Mouse (Mus musculus): ENCODE measurements around the gene Anapc2. TPM values are rescaled to one million over a fixed set of nuclear protein-coding genes. Genes with fewer than 3 reads are reported as not detected.

Gene Anapc2
- polyA plus RNA-seq, 1 experiment from 2014 or later, result 40.5 TPM

DNA sequence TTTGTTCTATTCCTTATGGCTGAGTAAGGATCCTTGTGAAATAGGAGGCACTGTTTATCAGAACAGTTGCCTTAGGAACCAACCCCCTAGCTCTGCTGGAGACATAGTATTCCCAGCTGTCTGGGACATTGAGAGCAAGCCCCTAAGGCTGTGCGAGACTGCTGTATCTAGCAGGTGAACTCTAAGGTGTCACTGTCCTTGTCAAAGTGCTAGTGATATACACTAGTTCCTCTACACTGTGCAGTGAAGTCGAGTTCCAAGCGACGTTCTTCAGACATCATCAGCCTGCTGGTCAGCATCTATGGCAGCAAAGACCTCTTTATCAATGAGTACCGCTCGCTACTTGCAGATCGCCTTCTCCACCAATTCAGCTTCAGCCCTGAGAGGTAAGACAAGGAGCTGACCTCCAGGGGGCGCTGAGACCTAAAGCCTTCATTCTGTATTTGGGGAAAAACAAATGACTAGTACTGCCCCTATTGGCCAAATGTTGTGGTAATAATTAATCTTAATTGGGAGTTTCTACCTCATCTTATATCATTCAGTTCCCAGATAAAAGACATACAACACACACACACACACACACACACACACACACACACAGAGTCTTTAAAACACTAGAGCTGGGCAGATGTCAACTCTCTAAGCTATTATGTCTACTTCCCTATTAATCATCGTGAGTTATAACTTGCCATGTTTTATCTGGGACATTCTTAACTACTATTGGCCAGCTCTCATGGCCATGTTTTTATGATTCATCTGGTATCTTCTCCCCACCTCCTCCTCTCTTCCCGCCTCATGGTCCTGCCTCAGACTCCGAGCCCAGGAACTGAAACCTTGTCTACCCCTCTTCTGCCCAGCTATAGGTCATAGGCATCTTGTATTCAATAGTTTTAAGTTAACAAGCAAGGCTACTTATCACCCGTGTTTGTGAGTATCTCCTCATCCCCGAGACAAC is 6.9 kb downstream of the Anapc2 start:
- no peak overlapping the region for H3K9ac ChIP-seq (ENCODE audit: low read depth, low read length)
- no peak overlapping the region for H3K4me2 ChIP-seq (ENCODE audit: low read depth, low read length)
- H3K9me3 ChIP-seq (replicated peaks; ENCODE audit: control insufficient read depth, low read length), result no peaks in the 10 kb centered on the region
- H3K27me3 ChIP-seq (ENCODE audit: control insufficient read depth, insufficient read depth, low read depth, low read length), result no peaks in the 10 kb centered on the region
- no peaks in the 10 kb centered on the region for H3K4me1 ChIP-seq (ENCODE audit: control insufficient read depth, low read depth, low read length)
- H3K36me3 ChIP-seq (ENCODE audit: control insufficient read depth, insufficient read depth), result peaks cover 38% of the 10 kb centered on the region
- WGBS (ENCODE audit: insufficient replicate concordance), result 54% methylated on average over 13 of the region's 13 CpGs
- no peak overlapping the region for H3K4me3 ChIP-seq (ENCODE audit: low read depth, low read length)
- no peak overlapping the region for H3K27ac ChIP-seq (ENCODE audit: low read length)
- 0 out of 2 replicates have a peak, but pooled peaks have one; percentile 30 for ATAC-seq (ENCODE audit: low read depth)

GRCm38 (mm10) chr2:25285551-25285950 is 13.3 kb downstream of the Anapc2 start:
- no peak overlapping the region for H3K4me2 ChIP-seq (ENCODE audit: low read depth, low read length)
- peaks cover 6% of the 10 kb centered on the region; the same call in 1 of the 2 replicates for H3K4me1 ChIP-seq (ENCODE audit: control insufficient read depth, low read depth, low read length)
- H3K9ac ChIP-seq (ENCODE audit: low read depth, low read length), result no peak overlapping the region
- H3K9me3 ChIP-seq (replicated peaks; ENCODE audit: control insufficient read depth, low read length), result no peaks in the 10 kb centered on the region
- H3K27me3 ChIP-seq (ENCODE audit: control insufficient read depth, insufficient read depth, low read depth, low read length), result peaks cover 25% of the 10 kb centered on the region
- no peak for ATAC-seq (ENCODE audit: low read depth)
- H3K4me3 ChIP-seq (ENCODE audit: low read depth, low read length), result no peak overlapping the region
- peaks cover 17% of the 10 kb centered on the region for H3K36me3 ChIP-seq (ENCODE audit: control insufficient read depth, insufficient read depth)
- WGBS (ENCODE audit: insufficient replicate concordance), result 83% methylated on average over 2 of the region's 2 CpGs
- H3K27ac ChIP-seq (ENCODE audit: low read length), result no peak overlapping the region

DNA sequence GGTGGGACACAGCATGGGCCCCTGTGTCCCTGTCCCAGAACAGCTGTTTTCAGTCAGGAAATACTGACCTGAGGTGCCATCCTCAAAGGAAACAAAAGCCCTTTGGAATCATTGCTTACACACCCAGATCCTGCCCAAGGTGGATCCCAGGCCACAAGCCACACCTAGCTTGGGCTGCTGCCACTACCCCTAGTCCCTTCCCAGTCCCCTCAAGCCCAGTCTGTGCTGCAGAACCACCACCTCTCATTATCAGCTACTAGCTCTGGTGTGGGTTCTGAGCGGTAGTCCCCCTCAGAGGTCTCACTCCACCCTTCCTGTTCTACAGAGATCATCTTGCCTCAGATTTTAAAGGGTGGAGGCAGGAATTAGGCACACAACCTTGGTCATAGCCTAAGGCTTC is 14.0 kb downstream of the Anapc2 start:
- 21% methylated on average over 1 of the region's 1 CpGs for WGBS (ENCODE audit: insufficient replicate concordance)
- Histone ChIP-seq H3K27ac (ENCODE audit: low read length) (no peak overlapping the region), H3K4me2 (ENCODE audit: low read depth, low read length) (no peak overlapping the region)

GRCm38 (mm10) chr2:25286837-25287636 is 14.8 kb downstream of the Anapc2 start:
- Histone ChIP-seq H3K27ac (ENCODE audit: low read length) (no peak overlapping the region), H3K27me3 (ENCODE audit: control insufficient read depth, insufficient read depth, low read depth, low read length) (peaks cover 40% of the 10 kb centered on the region), H3K9me3 (replicated peaks; ENCODE audit: control insufficient read depth, low read length) (no peaks in the 10 kb centered on the region), H3K36me3 (ENCODE audit: control insufficient read depth, insufficient read depth) (peaks cover 13% of the 10 kb centered on the region), H3K4me2 (ENCODE audit: low read depth, low read length) (no peak overlapping the region), H3K4me3 (ENCODE audit: low read depth, low read length) (no peak overlapping the region), H3K4me1 (ENCODE audit: control insufficient read depth, low read depth, low read length) (peaks cover 7% of the 10 kb centered on the region), H3K9ac (ENCODE audit: low read depth, low read length) (no peak overlapping the region)
- peak; percentile 53 for ATAC-seq (ENCODE audit: low read depth)
- WGBS (ENCODE audit: insufficient replicate concordance), result 23% methylated on average over 7 of the region's 7 CpGs

More for the DNA sequence above, 14.0 kb downstream of the Anapc2 start:
- peaks cover 13% of the 10 kb centered on the region for H3K36me3 ChIP-seq (ENCODE audit: control insufficient read depth, insufficient read depth)
- no peak overlapping the region for H3K9ac ChIP-seq (ENCODE audit: low read depth, low read length)
- peaks cover 33% of the 10 kb centered on the region for H3K27me3 ChIP-seq (ENCODE audit: control insufficient read depth, insufficient read depth, low read depth, low read length)
- H3K4me3 ChIP-seq (ENCODE audit: low read depth, low read length), result no peak overlapping the region
- no peaks in the 10 kb centered on the region for H3K9me3 ChIP-seq (replicated peaks; ENCODE audit: control insufficient read depth, low read length)
- H3K4me1 ChIP-seq (ENCODE audit: control insufficient read depth, low read depth, low read length), result peaks cover 6% of the 10 kb centered on the region; the same call in 1 of the 2 replicates
- peak; percentile 43; the same call in 1 of the 2 replicates for ATAC-seq (ENCODE audit: low read depth)

DNA sequence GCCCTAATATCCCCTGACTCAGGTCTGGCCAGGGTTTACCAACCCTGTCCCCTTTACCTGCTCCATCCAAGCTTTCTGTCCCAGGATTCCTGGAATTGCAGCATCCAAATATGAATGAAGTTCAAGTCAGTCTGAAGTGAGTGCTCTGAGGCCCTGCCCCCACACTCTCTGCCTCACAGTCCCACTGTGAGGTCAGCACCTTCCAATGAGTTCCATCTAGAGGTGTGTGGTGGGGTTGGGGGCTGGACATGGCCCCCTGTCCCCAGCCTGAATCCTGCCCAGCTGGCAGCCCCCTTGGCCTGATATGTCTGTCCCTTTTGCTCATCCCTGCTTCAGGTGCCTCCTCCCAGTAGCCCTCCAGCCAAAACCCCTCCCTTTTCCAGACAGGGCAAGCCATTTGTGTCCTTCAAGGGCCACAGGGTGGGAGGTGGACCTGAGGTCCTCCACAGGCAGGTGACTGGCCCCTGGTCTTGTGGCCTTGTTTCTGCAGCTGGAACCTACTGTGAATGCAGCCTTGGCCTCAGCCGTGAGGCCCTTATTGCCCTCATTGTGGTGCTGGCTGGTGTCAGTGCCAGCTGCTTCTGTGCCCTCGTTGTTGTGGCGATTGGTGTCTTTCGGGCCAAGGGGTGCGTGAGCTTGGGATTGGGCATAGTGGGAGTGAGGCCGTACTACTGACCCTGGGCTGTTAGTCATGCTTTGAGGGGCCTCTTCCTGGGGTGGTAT is 15.8 kb downstream of the Anapc2 start, which contains the start of gene Tmem210:
Gene Tmem210, plus strand, starts transcription at position 219 of the 723 bp plus-strand sequence.
- no peak within 1 kb of the TSS for H3K4me2 ChIP-seq (ENCODE audit: low read depth, low read length)
- H3K9ac ChIP-seq (ENCODE audit: low read depth, low read length), result no peak within 1 kb of the TSS
- H3K27ac ChIP-seq (ENCODE audit: low read length), result no peak within 1 kb of the TSS
- H3K36me3 ChIP-seq (ENCODE audit: control insufficient read depth, insufficient read depth), result peaks cover 11% of the 10 kb centered on the region
- H3K4me1 ChIP-seq (ENCODE audit: control insufficient read depth, low read depth, low read length), result peaks cover 8% of the 10 kb centered on the region
- ATAC-seq (ENCODE audit: low read depth), result no peak
- 76% methylated on average over 6 of the region's 6 CpGs for WGBS (ENCODE audit: insufficient replicate concordance)
- H3K4me3 ChIP-seq (ENCODE audit: low read depth, low read length), result no peak within 1 kb of the TSS
- H3K9me3 ChIP-seq (replicated peaks; ENCODE audit: control insufficient read depth, low read length), result no peaks in the 10 kb centered on the region
- H3K27me3 ChIP-seq (ENCODE audit: control insufficient read depth, insufficient read depth, low read depth, low read length), result peaks cover 50% of the 10 kb centered on the region

GRCm38 (mm10) chr2:25288734-25289345 is 16.6 kb downstream of the Anapc2 start:
- WGBS (ENCODE audit: insufficient replicate concordance), result 69% methylated on average over 7 of the region's 7 CpGs
- peaks cover 57% of the 10 kb centered on the region for H3K27me3 ChIP-seq (ENCODE audit: control insufficient read depth, insufficient read depth, low read depth, low read length)
- no peak for ATAC-seq (ENCODE audit: low read depth)

GRCm38 (mm10) chr2:25289651-25290050 is 17.4 kb downstream of the Anapc2 start, which contains the start of gene Lrrc26:
Lrrc26 (plus strand) TSS chr2:25289915.
- H3K9ac ChIP-seq (ENCODE audit: low read depth, low read length), result no peak within 1 kb of the TSS
- H3K4me1 ChIP-seq (ENCODE audit: control insufficient read depth, low read depth, low read length), result peaks cover 8% of the 10 kb centered on the region

More at GRCm38 (mm10) chr2:25288734-25289345, 16.6 kb downstream of the Anapc2 start:
- no peak overlapping the region for H3K4me3 ChIP-seq (ENCODE audit: low read depth, low read length)
- H3K9me3 ChIP-seq (replicated peaks; ENCODE audit: control insufficient read depth, low read length), result no peaks in the 10 kb centered on the region
- H3K27ac ChIP-seq (ENCODE audit: low read length), result no peak overlapping the region
- H3K9ac ChIP-seq (ENCODE audit: low read depth, low read length), result no peak overlapping the region
- H3K36me3 ChIP-seq (ENCODE audit: control insufficient read depth, insufficient read depth), result peaks cover 10% of the 10 kb centered on the region
- H3K4me2 ChIP-seq (ENCODE audit: low read depth, low read length), result no peak overlapping the region
- peaks cover 8% of the 10 kb centered on the region for H3K4me1 ChIP-seq (ENCODE audit: control insufficient read depth, low read depth, low read length)

More at GRCm38 (mm10) chr2:25289651-25290050, 17.4 kb downstream of the Anapc2 start, which contains the start of gene Lrrc26:
- H3K4me2 ChIP-seq (ENCODE audit: low read depth, low read length), result no peak within 1 kb of the TSS
- peaks cover 6% of the 10 kb centered on the region for H3K36me3 ChIP-seq (ENCODE audit: control insufficient read depth, insufficient read depth)
- no peaks in the 10 kb centered on the region for H3K9me3 ChIP-seq (replicated peaks; ENCODE audit: control insufficient read depth, low read length)
- H3K27ac ChIP-seq (ENCODE audit: low read length), result no peak within 1 kb of the TSS
- ATAC-seq (ENCODE audit: low read depth), result no peak
- H3K4me3 ChIP-seq (ENCODE audit: low read depth, low read length), result no peak within 1 kb of the TSS
- H3K27me3 ChIP-seq (ENCODE audit: control insufficient read depth, insufficient read depth, low read depth, low read length), result peaks cover 57% of the 10 kb centered on the region
- 10% methylated on average over 11 of the region's 11 CpGs for WGBS (ENCODE audit: insufficient replicate concordance)

Data from liver, embryonic 16.5 days (tissue).